In the genomic region with DNA sequence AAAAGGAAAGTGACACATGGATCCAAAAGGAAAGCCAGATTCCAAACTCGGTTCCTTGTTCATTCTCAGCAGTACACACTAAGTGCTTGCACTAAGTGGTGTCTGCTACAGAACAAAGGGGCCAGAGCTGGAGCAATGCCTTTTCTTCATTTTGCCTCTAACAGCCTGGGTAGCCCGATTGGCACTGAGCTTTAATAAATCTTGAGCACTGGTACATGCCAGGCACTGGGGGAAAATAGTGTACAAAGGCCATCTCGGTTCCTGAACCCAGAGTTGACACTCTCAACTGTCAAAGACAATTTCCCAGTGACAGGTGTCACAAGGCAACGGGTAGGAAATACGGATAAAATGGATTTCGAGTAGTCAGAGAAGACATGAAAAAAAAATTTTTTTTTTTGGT, we compare ENCODE assay signal across 8 mouse cellular contexts. TPM values are rescaled to one million over a fixed set of nuclear protein-coding genes. Genes with fewer than 3 reads are reported as not detected.
DNase-seq lines count a peak whose midpoint lies in the region; ATAC-seq and TF ChIP-seq lines count a peak whose summit lies in the region.

No protein-coding gene starts in this region.

- H3K36me3 ChIP-seq in testis, adult 2 months (ENCODE audit: control insufficient read depth, insufficient read depth, low read length): no peaks in the 10 kb centered on the region; the same call in none of the 2 replicates
- peaks cover 21% of the 10 kb centered on the region for H3K36me3 ChIP-seq in embryonic facial prominence, embryonic 14.5 days (ENCODE audit: control insufficient read depth, insufficient read depth, low read length)
- peaks cover 11% of the 10 kb centered on the region for H3K36me3 ChIP-seq in hindbrain, embryonic 15.5 days
- H3K36me3 ChIP-seq in liver, embryonic 12.5 days: peaks cover 20% of the 10 kb centered on the region
- peaks cover 9% of the 10 kb centered on the region for H3K36me3 ChIP-seq in stomach, embryonic 16.5 days (ENCODE audit: control insufficient read depth, insufficient read depth, low read length)

- no peak for TF ChIP-seq POLR2A in testis, adult 2 months (IDR thresholded peaks at IDR 0.05; ENCODE audit: control insufficient read depth, low read depth, low read length)

- peak overlapping the region; percentile 82; the same call in 1 of the 2 replicates for H3K9ac ChIP-seq in embryonic facial prominence, embryonic 14.5 days (ENCODE audit: low read depth, low read length)
- H3K9ac ChIP-seq in hindbrain, embryonic 15.5 days: peak overlapping the region; percentile 62
- peak overlapping the region; percentile 70; the same call in 1 of the 2 replicates for H3K9ac ChIP-seq in liver, embryonic 12.5 days
- peak overlapping the region; percentile 80 for H3K9ac ChIP-seq in stomach, embryonic 16.5 days (ENCODE audit: low read length)

- H3K27ac ChIP-seq in testis, adult 2 months (ENCODE audit: control insufficient read depth, insufficient read depth, low read depth, low read length): no peak overlapping the region; the same call in 1 of the 2 replicates
- H3K27ac ChIP-seq in embryonic facial prominence, embryonic 14.5 days (replicated peaks; ENCODE audit: low read depth, low read length): peak overlapping the region; percentile 75; the same call in 1 of the 2 replicates
- peak overlapping the region; percentile 90 for H3K27ac ChIP-seq in hindbrain, embryonic 15.5 days (replicated peaks)
- H3K27ac ChIP-seq in liver, embryonic 12.5 days: peak overlapping the region; percentile 68; the same call in 1 of the 2 replicates
- peak overlapping the region; percentile 79 for H3K27ac ChIP-seq in stomach, embryonic 16.5 days (ENCODE audit: low read length)

- no peak for TF ChIP-seq CTCF in testis, adult 2 months (IDR thresholded peaks at IDR 0.05; ENCODE audit: control insufficient read depth, insufficient read depth, insufficient replicate concordance, low read depth, low read length)

- WGBS in embryonic facial prominence, embryonic 14.5 days: 40% methylated on average over 6 of the region's 6 CpGs
- 42% methylated on average over 6 of the region's 6 CpGs for WGBS in hindbrain, embryonic 15.5 days
- 53% methylated on average over 6 of the region's 6 CpGs for WGBS in liver, embryonic 12.5 days (ENCODE audit: insufficient replicate concordance)
- 51% methylated on average over 6 of the region's 6 CpGs for WGBS in stomach, embryonic 16.5 days

- peak overlapping the region; percentile 99 for H3K4me3 ChIP-seq in testis, adult 2 months (ENCODE audit: control insufficient read depth, low read depth, low read length)
- H3K4me3 ChIP-seq in embryonic facial prominence, embryonic 14.5 days (ENCODE audit: low read depth, low read length): peak overlapping the region; percentile 82
- peak overlapping the region; percentile 72 for H3K4me3 ChIP-seq in hindbrain, embryonic 15.5 days
- H3K4me3 ChIP-seq in liver, embryonic 12.5 days: peak overlapping the region; percentile 83
- peak overlapping the region; percentile 92 for H3K4me3 ChIP-seq in stomach, embryonic 16.5 days (replicated peaks; ENCODE audit: low read length)

- no peaks in the 10 kb centered on the region for H3K9me3 ChIP-seq in embryonic facial prominence, embryonic 14.5 days (ENCODE audit: control insufficient read depth, low read length)
- no peaks in the 10 kb centered on the region for H3K9me3 ChIP-seq in hindbrain, embryonic 15.5 days
- H3K9me3 ChIP-seq in liver, embryonic 12.5 days (replicated peaks): no peaks in the 10 kb centered on the region
- H3K9me3 ChIP-seq in stomach, embryonic 16.5 days (replicated peaks; ENCODE audit: control insufficient read depth, low read length): no peaks in the 10 kb centered on the region

- no peaks in the 10 kb centered on the region for H3K27me3 ChIP-seq in testis, adult 2 months (ENCODE audit: control insufficient read depth, insufficient read depth, low read length)
- H3K27me3 ChIP-seq in embryonic facial prominence, embryonic 14.5 days (replicated peaks; ENCODE audit: control insufficient read depth, insufficient read depth, low read length): no peaks in the 10 kb centered on the region
- H3K27me3 ChIP-seq in hindbrain, embryonic 15.5 days: no peaks in the 10 kb centered on the region
- no peaks in the 10 kb centered on the region for H3K27me3 ChIP-seq in liver, embryonic 12.5 days (replicated peaks)
- H3K27me3 ChIP-seq in stomach, embryonic 16.5 days (ENCODE audit: control insufficient read depth, insufficient read depth, low read length): no peaks in the 10 kb centered on the region

- peaks cover 3% of the 10 kb centered on the region for H3K4me1 ChIP-seq in testis, adult 2 months (ENCODE audit: control insufficient read depth, insufficient read depth, low read length)
- peaks cover 13% of the 10 kb centered on the region for H3K4me1 ChIP-seq in embryonic facial prominence, embryonic 14.5 days (ENCODE audit: control insufficient read depth, insufficient read depth, low read length)
- peaks cover 29% of the 10 kb centered on the region for H3K4me1 ChIP-seq in hindbrain, embryonic 15.5 days (replicated peaks)
- H3K4me1 ChIP-seq in liver, embryonic 12.5 days: peaks cover 35% of the 10 kb centered on the region
- H3K4me1 ChIP-seq in stomach, embryonic 16.5 days (ENCODE audit: control insufficient read depth, insufficient read depth, low read length): peaks cover 16% of the 10 kb centered on the region; the same call in 1 of the 2 replicates

- no peak for DNase-seq in testis, postnatal 10 days (ENCODE audit: low spot score)
- no peak for DNase-seq in embryonic facial prominence, embryonic 14.5 days (ENCODE audit: low spot score)
- no peak for DNase-seq in urinary bladder, adult 2 months (ENCODE audit: low spot score)
- DNase-seq in urinary bladder, postnatal 14 days (ENCODE audit: low spot score): no peak

- no peak for ATAC-seq in embryonic facial prominence, embryonic 14.5 days (ENCODE audit: low read depth)
- ATAC-seq in hindbrain, embryonic 15.5 days (ENCODE audit: low FRiP score, low read depth): peak; percentile 2; the same call in 1 of the 2 replicates
- ATAC-seq in liver, embryonic 12.5 days: no peak
- ATAC-seq in stomach, embryonic 16.5 days (ENCODE audit: insufficient read depth, low FRiP score): no peak

- H3K4me2 ChIP-seq in embryonic facial prominence, embryonic 14.5 days (ENCODE audit: low read depth, low read length): peak overlapping the region; percentile 75
- H3K4me2 ChIP-seq in hindbrain, embryonic 15.5 days: peak overlapping the region; percentile 70
- peak overlapping the region; percentile 79 for H3K4me2 ChIP-seq in liver, embryonic 12.5 days
- H3K4me2 ChIP-seq in stomach, embryonic 16.5 days (ENCODE audit: low read depth, low read length): peak overlapping the region; percentile 88

RNA-seq across cellular contexts. Expression of gene Mtch2, which starts 0.8 kb away (rescaled TPM):
- polyA plus RNA-seq in testis, adult 2 months (2012; rRNA removed): 352 and 495 TPM in 2 replicates
- 207 and 210 TPM in 2 replicates for polyA plus RNA-seq in embryonic facial prominence, embryonic 14.5 days (2014; fragmentation: Nextera tagmentation; extraction: Ambion mirVana)
- 231 and 236 TPM in 2 replicates for polyA plus RNA-seq in hindbrain, embryonic 15.5 days (2015; fragmentation: Nextera tagmentation; extraction: Ambion mirVana)
- polyA plus RNA-seq in liver, embryonic 12.5 days (2016; fragmentation: Nextera tagmentation; extraction: Ambion mirVana): 142 and 146 TPM in 2 replicates
- polyA plus RNA-seq in stomach, embryonic 16.5 days (2015; fragmentation: Nextera tagmentation; extraction: Ambion mirVana): 221 and 238 TPM in 2 replicates
- 135 and 146 TPM in 2 replicates for polyA plus RNA-seq in urinary bladder, adult 2 months (2012; rRNA removed)

RNA-seq across cellular contexts. Expression of gene C1qtnf4, which starts 39.5 kb away (rescaled TPM):
- polyA plus RNA-seq in testis, adult 2 months (2012; rRNA removed): 390 and 487 TPM in 2 replicates
- 19.9 and 22.8 TPM in 2 replicates for polyA plus RNA-seq in embryonic facial prominence, embryonic 14.5 days (2014; fragmentation: Nextera tagmentation; extraction: Ambion mirVana)
- polyA plus RNA-seq in hindbrain, embryonic 15.5 days (2015; fragmentation: Nextera tagmentation; extraction: Ambion mirVana): 152 and 182 TPM in 2 replicates
- polyA plus RNA-seq in liver, embryonic 12.5 days (2016; fragmentation: Nextera tagmentation; extraction: Ambion mirVana): 6.6 and 7.3 TPM in 2 replicates
- 5.3 and 5.7 TPM in 2 replicates for polyA plus RNA-seq in stomach, embryonic 16.5 days (2015; fragmentation: Nextera tagmentation; extraction: Ambion mirVana)
- 4.9 and 7.2 TPM in 2 replicates for polyA plus RNA-seq in urinary bladder, adult 2 months (2012; rRNA removed)

RNA-seq across cellular contexts. Expression of gene Kbtbd4, which starts 58.4 kb away (rescaled TPM):
- polyA plus RNA-seq in testis, adult 2 months (2012; rRNA removed): 34.5 and 35.5 TPM in 2 replicates
- 25.8 and 31.0 TPM in 2 replicates for polyA plus RNA-seq in embryonic facial prominence, embryonic 14.5 days (2014; fragmentation: Nextera tagmentation; extraction: Ambion mirVana)
- 52.7 and 58.0 TPM in 2 replicates for polyA plus RNA-seq in hindbrain, embryonic 15.5 days (2015; fragmentation: Nextera tagmentation; extraction: Ambion mirVana)
- 22.6 and 26.0 TPM in 2 replicates for polyA plus RNA-seq in liver, embryonic 12.5 days (2016; fragmentation: Nextera tagmentation; extraction: Ambion mirVana)
- polyA plus RNA-seq in stomach, embryonic 16.5 days (2015; fragmentation: Nextera tagmentation; extraction: Ambion mirVana): 29.7 and 32.4 TPM in 2 replicates
- polyA plus RNA-seq in urinary bladder, adult 2 months (2012; rRNA removed): 15.5 and 17.9 TPM in 2 replicates

RNA-seq across cellular contexts. Expression of gene Ndufs3, which starts 58.5 kb away (rescaled TPM):
- polyA plus RNA-seq in testis, adult 2 months (2012; rRNA removed): 139 and 170 TPM in 2 replicates
- polyA plus RNA-seq in embryonic facial prominence, embryonic 14.5 days (2014; fragmentation: Nextera tagmentation; extraction: Ambion mirVana): 203 and 206 TPM in 2 replicates
- 208 and 220 TPM in 2 replicates for polyA plus RNA-seq in hindbrain, embryonic 15.5 days (2015; fragmentation: Nextera tagmentation; extraction: Ambion mirVana)
- polyA plus RNA-seq in liver, embryonic 12.5 days (2016; fragmentation: Nextera tagmentation; extraction: Ambion mirVana): 171 and 177 TPM in 2 replicates
- 221 and 234 TPM in 2 replicates for polyA plus RNA-seq in stomach, embryonic 16.5 days (2015; fragmentation: Nextera tagmentation; extraction: Ambion mirVana)
- polyA plus RNA-seq in urinary bladder, adult 2 months (2012; rRNA removed): 153 and 162 TPM in 2 replicates
